Mouse (Mus musculus) heart, embryonic 15.5 days (tissue): ENCODE measurements around the gene Kcnq1. TPM values are rescaled to one million over a fixed set of nuclear protein-coding genes. Genes with fewer than 3 reads are reported as not detected.

Experiments
- ATAC-seq: fragments of 200-750 bp; cut with Nextera tagmentation; replicated peaks from 2 replicates; pipeline ENCODE4 v1.8.0; 2017; ENCODE audit warnings: low read depth, moderate TSS enrichment; ENCODE audit not compliant: insufficient number of reproducible peaks, insufficient read depth, low FRiP score
- H3K27ac ChIP-seq: fragments of 300-500 bp; sonication (generic); 2 replicates; pipeline ENCODE4 v1.5.1; 2015; ENCODE audit warnings: mild to moderate bottlenecking, inconsistent platforms
- H3K27me3 ChIP-seq: fragments of 300-500 bp; sonication (generic); 2 replicates; pipeline ENCODE4 v1.6.1; 2015; ENCODE audit warnings: inconsistent platforms
- H3K36me3 ChIP-seq: fragments of 300-500 bp; sonication (generic); 2 replicates; pipeline ENCODE4 v1.6.1; 2015; ENCODE audit warnings: mild to moderate bottlenecking, inconsistent platforms
- H3K4me1 ChIP-seq: fragments of 300-500 bp; sonication (generic); replicated peaks from 2 replicates; pipeline ENCODE4 v1.6.1; 2015; ENCODE audit warnings: inconsistent platforms
- H3K4me2 ChIP-seq: fragments of 300-500 bp; sonication (generic); 2 replicates; pipeline ENCODE4 v1.6.1; 2015; ENCODE audit warnings: inconsistent platforms, mild to moderate bottlenecking, moderate library complexity
- H3K4me3 ChIP-seq: fragments of 300-500 bp; sonication (generic); 2 replicates; pipeline ENCODE4 v1.5.1; 2015; ENCODE audit warnings: mild to moderate bottlenecking, inconsistent platforms
- H3K9ac ChIP-seq: fragments of 300-500 bp; sonication (generic); 2 replicates; pipeline ENCODE4 v1.6.1; 2015; ENCODE audit warnings: mild to moderate bottlenecking, inconsistent platforms
- H3K9me3 ChIP-seq: fragments of 300-500 bp; sonication (generic); replicated peaks from 2 replicates; pipeline ENCODE4 v1.6.1; 2016; ENCODE audit warnings: inconsistent platforms
- WGBS: fragments of 180-500 bp; shearing (Covaris S2); methylation state at CpG from one replicate; pipeline ENCODE4 v1.1.7; 2015; ENCODE audit warnings: mixed read lengths; 5-methylcytosine and 5-hydroxymethylcytosine counted together
- polyA plus RNA-seq: library from polyadenylated mRNA; unstranded; fragments of >200 nt; fragmentation: Nextera tagmentation; extraction: Ambion mirVana; gene quantifications from 2 replicates; pipeline ENCODE4 v1.2.1, GENCODE M21; 2015

Kcnq1 gene
- polyA plus RNA-seq, 1 experiment from 2014 or later, result 27.5 TPM

DNA sequence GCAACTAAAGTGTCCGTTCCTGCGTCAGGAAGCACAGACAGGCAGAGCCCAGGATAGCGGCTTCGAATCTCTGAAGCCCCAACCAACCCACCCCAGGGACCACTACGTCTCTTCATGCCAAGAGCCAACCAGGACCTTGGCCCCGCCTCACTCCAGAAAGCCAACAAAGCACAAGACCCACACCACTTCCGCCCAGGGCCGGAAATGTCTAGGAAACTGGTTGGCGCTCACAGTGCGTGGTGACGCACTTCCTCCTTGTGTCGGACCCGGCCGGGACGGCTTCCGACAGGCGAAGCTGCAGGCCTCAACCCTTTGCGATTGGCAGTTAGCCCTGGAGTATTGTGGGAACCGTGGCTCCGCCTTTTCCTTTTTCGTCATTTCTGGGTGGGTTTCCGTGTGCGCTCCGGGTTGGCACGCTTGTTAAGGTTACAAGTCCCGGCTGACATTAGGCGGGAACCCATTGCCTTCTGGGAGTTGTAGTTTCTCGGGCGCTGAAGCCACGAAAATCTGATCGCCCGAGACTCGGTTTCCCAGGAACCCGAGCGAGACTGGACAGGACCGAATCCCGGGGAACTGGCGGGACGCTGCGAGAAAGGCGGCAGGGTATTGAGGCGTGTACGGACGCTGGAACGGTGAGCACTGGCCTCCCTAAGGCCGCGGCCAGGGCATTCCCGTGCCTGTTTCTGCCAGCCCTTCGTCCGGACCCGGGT lies 37.1 kb upstream of the Kcnq1 start, which contains the start of gene Tssc4:
TSS of gene Tssc4 (plus strand) at position 368 of the 710 bp plus-strand sequence.
- Histone ChIP-seq H3K4me3 (peak within 1 kb of the TSS; percentile 86), H3K9ac (peak within 1 kb of the TSS; percentile 89), H3K4me2 (peak within 1 kb of the TSS; percentile 94), H3K4me1 (peaks cover 24% of the 10 kb centered on the region), H3K9me3 (no peaks in the 10 kb centered on the region), H3K36me3 (peaks cover 42% of the 10 kb centered on the region), H3K27me3 (no peaks in the 10 kb centered on the region), H3K27ac (peak within 1 kb of the TSS; percentile 92)
- WGBS, result under 1% methylated on average over 51 of the region's 51 CpGs
- peak; percentile 94 for ATAC-seq

DNA sequence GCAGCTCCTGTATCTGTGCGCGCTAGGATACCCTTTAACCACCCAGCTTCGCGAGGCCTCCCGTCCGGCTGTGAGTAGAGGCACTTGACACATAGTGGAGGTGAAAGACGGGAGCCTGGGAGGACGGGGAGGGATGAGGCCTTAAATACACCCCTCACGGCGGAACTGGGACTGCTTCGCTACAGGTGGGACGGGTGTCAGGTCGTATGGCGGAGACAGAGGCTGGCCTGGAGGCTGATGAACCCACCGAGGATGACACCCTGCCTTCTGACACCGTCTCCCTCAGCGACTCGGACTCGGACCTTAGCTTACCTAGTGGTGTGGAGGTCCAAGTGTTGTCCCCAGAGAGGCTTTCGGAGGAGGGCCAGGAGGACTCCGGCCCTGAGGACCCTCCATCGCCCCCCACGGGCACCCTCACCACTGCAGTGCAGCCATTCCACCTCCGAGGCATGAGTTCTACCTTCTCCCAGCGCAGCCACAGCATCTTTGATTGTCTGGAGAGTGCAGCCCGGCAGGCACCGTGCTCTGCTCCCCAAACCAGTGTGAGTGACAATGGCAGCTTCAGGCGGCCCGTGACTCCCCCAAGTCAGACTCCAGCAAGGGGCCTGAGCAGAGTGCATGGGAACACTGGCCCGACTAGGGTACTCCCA lies 36.3 kb upstream of the Kcnq1 start:
- Histone ChIP-seq H3K27ac (peak overlapping the region; percentile 92), H3K4me1 (peaks cover 24% of the 10 kb centered on the region), H3K27me3 (no peaks in the 10 kb centered on the region), H3K9ac (peak overlapping the region; percentile 89), H3K4me2 (peak overlapping the region; percentile 94), H3K4me3 (peak overlapping the region; percentile 86), H3K36me3 (peaks cover 34% of the 10 kb centered on the region), H3K9me3 (no peaks in the 10 kb centered on the region)
- ATAC-seq, result peak; percentile 2; the same call in 1 of the 2 replicates
- WGBS, result 9% methylated on average over 30 of the region's 30 CpGs

DNA sequence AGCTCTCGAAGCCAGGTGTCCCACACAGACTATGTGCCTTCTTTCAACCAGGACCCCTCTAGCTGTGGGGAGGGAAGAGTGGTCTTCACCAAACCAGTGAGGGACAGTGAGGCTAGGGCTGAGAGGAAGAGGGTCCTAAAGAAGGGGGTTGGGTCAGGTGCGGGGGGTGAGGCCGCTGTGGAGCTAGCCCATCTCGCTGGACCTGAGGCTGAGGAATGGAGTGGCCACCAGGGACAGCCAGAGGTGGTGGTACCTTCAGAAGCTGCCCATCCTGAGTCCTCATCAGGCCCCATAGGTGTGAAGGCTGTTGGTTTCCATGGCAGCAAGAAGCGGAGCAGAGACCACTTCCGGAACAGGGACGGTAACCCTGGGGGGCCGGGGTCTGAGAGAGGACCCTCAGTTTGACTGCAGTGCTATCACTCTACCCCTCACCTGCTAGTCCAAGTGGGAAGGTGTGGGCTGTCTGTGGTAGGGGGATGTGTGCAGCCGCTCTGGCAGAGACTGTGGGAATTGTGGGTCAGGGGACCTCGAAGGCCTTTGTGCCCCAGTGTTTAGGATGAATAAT lies 35.6 kb upstream of the Kcnq1 start:
- Histone ChIP-seq H3K36me3 (peaks cover 27% of the 10 kb centered on the region), H3K27ac (peak overlapping the region; percentile 92; the same call in 1 of the 2 replicates), H3K4me2 (peak overlapping the region; percentile 94), H3K9ac (peak overlapping the region; percentile 89), H3K9me3 (no peaks in the 10 kb centered on the region), H3K4me3 (peak overlapping the region; percentile 86), H3K27me3 (no peaks in the 10 kb centered on the region), H3K4me1 (peaks cover 24% of the 10 kb centered on the region)
- 92% methylated on average over 10 of the region's 10 CpGs for WGBS
- ATAC-seq, result no peak

DNA sequence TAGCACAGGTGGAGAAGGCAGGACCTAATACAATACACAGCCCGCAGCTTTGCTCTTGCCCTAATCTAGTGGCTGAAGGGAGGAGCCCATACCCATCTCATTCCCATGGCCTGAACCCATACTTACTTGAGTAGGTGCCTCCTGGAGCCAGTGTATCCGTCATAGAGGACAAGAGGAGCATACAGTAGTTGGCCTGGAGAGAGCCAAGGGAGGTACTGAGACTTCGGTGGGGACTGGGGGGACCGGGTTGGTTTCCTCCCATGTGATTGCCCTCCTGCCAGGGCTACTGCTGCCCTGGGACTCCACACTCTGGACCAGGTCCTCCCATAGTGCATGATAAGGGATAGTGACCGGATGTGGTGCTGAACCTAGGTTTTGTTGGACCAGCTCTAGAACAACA lies 33.6 kb upstream of the Kcnq1 start:
- no peaks in the 10 kb centered on the region for H3K27me3 ChIP-seq
- H3K9me3 ChIP-seq, result no peaks in the 10 kb centered on the region
- no peak overlapping the region for H3K4me2 ChIP-seq
- no peak for ATAC-seq
- H3K4me3 ChIP-seq, result no peak overlapping the region
- no peak overlapping the region for H3K9ac ChIP-seq
- H3K36me3 ChIP-seq, result peaks cover 7% of the 10 kb centered on the region
- H3K4me1 ChIP-seq, result peaks cover 24% of the 10 kb centered on the region
- WGBS, result 85% methylated on average over 5 of the region's 5 CpGs
- no peak overlapping the region for H3K27ac ChIP-seq

DNA sequence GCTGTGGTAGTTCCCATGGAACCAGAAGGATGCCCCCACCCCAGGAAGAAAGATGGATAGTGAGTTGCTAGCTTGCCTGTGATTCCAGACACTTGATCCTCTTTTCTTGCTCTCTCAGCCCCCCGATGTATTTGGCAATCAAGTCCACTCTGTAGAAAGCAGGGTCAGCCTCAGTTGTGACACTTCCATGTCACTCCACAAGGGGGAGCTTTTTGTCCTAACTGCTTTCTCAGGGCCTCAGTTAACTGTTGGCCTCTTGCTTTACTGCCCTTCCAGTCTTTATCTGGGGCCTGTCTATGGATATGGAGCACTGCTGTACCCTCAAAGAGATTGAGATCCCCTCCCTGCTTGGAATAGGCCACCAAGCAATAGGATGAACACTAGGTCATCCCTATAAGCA lies 33.1 kb upstream of the Kcnq1 start:
- no peak overlapping the region for H3K9ac ChIP-seq
- H3K27me3 ChIP-seq, result no peaks in the 10 kb centered on the region
- no peak overlapping the region for H3K4me3 ChIP-seq
- ATAC-seq, result no peak
- no peaks in the 10 kb centered on the region for H3K9me3 ChIP-seq
- H3K27ac ChIP-seq, result no peak overlapping the region
- H3K4me2 ChIP-seq, result no peak overlapping the region
- peaks cover 21% of the 10 kb centered on the region for H3K4me1 ChIP-seq
- H3K36me3 ChIP-seq, result 0 out of 2 replicates have a peak, but pooled peaks cover 3% of the 10 kb centered on the region
- 55% methylated on average over 1 of the region's 1 CpGs for WGBS

DNA sequence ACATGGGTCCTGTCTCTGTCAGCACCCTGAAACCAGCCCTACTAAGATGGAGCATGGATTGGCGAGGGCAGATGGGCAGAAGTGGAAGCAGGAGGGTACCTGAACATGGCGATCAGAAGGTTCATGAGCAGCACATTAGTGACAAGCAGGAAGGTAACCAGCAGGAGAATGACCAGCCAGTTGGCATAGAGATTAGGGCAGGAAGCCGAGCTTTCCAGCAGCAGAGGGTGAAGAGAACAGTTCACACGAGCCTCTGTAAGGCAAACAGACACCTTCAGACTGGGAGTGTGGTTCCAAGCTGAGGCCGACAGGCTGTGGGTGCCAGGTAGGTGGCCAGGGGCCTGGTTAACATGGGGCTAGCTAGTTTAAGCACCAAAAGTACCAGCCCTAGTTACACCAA lies 30.8 kb upstream of the Kcnq1 start:
- H3K4me2 ChIP-seq, result no peak overlapping the region
- H3K9ac ChIP-seq, result no peak overlapping the region
- ATAC-seq, result no peak
- H3K4me1 ChIP-seq, result peaks cover 7% of the 10 kb centered on the region
- WGBS, result 75% methylated on average over 5 of the region's 5 CpGs
- no peak overlapping the region for H3K4me3 ChIP-seq
- H3K9me3 ChIP-seq, result no peaks in the 10 kb centered on the region
- H3K27me3 ChIP-seq, result no peaks in the 10 kb centered on the region
- no peak overlapping the region for H3K27ac ChIP-seq
- 0 out of 2 replicates have a peak, but pooled peaks cover 3% of the 10 kb centered on the region for H3K36me3 ChIP-seq

DNA sequence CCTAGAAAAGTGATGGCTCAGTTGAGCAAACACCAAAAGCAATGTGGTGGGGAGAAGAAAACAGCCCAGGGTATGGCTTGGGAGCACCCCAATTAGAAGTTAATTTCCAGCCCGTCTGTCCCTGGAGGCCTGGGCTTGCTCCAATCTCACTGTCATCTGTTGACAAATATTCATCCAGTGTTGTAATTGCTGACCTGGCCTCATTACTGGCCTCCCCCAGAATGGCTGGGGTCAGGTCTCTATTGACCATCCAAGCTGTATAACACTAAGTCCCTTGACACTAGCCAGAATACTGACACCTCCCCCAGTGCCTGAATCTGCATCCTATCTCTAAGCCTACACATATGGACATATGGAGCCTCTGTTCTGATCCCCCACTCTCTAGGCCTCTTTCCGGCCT lies 28.8 kb upstream of the Kcnq1 start:
- H3K4me1 ChIP-seq, result no peaks in the 10 kb centered on the region
- H3K9ac ChIP-seq, result no peak overlapping the region
- no peak overlapping the region for H3K4me2 ChIP-seq
- H3K9me3 ChIP-seq, result no peaks in the 10 kb centered on the region
- no peaks in the 10 kb centered on the region for H3K36me3 ChIP-seq
- no peak overlapping the region for H3K27ac ChIP-seq
- H3K4me3 ChIP-seq, result no peak overlapping the region
- 70% methylated on average over 2 of the region's 2 CpGs for WGBS
- no peaks in the 10 kb centered on the region for H3K27me3 ChIP-seq
- ATAC-seq, result no peak

DNA sequence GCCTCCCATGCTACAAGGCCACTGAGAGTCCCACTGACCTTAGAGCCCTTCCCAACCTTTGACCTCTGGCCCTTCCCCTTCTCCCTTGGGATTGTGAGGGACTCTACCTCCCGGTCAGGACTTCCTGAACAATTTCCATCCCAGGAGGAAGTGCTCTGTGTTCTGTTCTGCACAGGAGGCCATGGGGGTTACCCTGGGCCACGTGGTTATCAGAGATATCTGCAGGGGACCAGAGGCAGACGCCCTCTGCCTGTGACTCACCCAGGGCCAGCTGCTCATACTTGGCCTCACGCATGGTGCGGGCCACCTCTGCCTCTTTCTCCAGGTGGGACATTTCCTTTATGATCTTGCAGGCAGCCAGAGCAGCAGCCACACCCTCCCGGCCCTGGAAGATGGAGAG lies 24.1 kb upstream of the Kcnq1 start:
- Histone ChIP-seq H3K36me3 (no peaks in the 10 kb centered on the region), H3K27ac (no peak overlapping the region), H3K9ac (no peak overlapping the region), H3K27me3 (no peaks in the 10 kb centered on the region), H3K4me3 (no peak overlapping the region), H3K4me2 (no peak overlapping the region), H3K9me3 (no peaks in the 10 kb centered on the region), H3K4me1 (peaks cover 7% of the 10 kb centered on the region)
- WGBS, result 63% methylated on average over 6 of the region's 6 CpGs
- no peak for ATAC-seq

DNA sequence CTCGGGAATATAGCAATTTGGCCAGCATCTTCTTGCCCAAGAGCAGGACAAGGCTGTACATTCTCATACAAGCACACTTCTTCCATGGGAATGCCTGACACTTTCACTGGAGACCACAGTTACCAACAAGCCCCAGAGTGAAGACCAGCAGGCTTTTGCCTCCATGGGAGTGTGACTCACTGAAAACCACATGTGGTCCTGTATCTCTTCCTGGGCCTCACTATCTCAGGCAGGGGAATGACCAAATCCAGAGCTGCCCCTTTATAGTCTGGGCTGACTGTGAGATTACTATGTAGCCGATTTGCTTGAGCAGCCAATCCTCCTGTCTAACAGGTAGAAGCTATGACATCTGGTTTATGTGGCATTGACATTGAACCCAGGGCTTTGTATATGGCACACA lies 22.5 kb upstream of the Kcnq1 start:
- Histone ChIP-seq H3K9ac (no peak overlapping the region), H3K4me3 (no peak overlapping the region), H3K4me1 (peaks cover 14% of the 10 kb centered on the region), H3K4me2 (no peak overlapping the region), H3K27me3 (no peaks in the 10 kb centered on the region), H3K27ac (no peak overlapping the region), H3K9me3 (no peaks in the 10 kb centered on the region), H3K36me3 (no peaks in the 10 kb centered on the region)
- ATAC-seq, result no peak
- WGBS, result 54% methylated on average over 2 of the region's 2 CpGs

DNA sequence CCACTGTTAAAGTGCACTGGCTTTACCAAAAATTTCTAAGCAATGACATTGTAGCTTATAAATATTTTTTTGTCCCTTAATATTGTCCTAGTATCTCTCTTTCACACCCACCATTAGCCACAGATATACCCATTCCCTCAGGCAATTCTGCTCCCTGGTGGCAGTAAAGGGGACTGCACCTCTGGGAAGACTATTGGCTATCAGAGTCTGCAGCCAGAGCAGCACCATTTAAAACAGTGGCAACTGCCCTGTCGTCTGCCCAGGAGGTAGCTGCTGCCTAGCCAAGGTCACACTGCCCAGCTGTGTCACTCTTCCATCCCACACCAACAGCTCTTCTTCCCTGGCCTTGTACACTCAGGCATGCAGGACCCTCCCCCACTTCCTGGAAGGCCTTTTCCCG lies 19.8 kb upstream of the Kcnq1 start:
- peak overlapping the region; percentile 50; the same call in 1 of the 2 replicates for H3K9ac ChIP-seq
- H3K9me3 ChIP-seq, result no peaks in the 10 kb centered on the region
- peaks cover 7% of the 10 kb centered on the region for H3K27me3 ChIP-seq
- peak overlapping the region; percentile 69 for H3K27ac ChIP-seq
- no peaks in the 10 kb centered on the region for H3K36me3 ChIP-seq
- peaks cover 14% of the 10 kb centered on the region for H3K4me1 ChIP-seq
- ATAC-seq, result no peak
- 42% methylated on average over 2 of the region's 2 CpGs for WGBS
- H3K4me3 ChIP-seq, result peak overlapping the region; percentile 21
- H3K4me2 ChIP-seq, result peak overlapping the region; percentile 39; the same call in 1 of the 2 replicates

DNA sequence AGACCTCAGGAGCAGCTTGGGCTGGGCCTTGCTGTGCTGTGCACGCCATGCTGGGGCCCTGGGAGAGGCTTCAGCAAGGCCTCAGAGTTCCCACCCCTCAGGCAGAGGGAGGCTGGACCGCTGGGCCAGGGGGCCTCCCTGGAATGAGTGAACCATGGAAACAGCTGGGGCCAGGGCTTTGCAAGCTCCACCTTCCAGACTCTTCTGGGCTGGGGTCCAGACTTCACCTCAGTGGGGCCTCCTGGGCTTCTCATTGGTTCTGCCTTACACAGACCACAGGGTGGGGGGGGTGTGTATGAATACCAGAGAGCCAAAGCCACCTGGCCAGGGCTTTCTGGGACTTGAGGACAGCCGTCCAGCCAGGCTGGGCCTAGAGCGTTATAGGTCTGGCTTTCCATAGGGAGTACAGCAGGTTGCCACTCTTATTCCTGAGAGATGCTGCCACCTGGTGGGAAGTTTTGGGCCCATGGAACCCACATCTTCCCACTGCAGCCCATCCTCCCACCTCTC lies 19.0 kb upstream of the Kcnq1 start:
- WGBS, result 22% methylated on average over 4 of the region's 4 CpGs
- Histone ChIP-seq H3K27ac (peak overlapping the region; percentile 69), H3K4me1 (peaks cover 14% of the 10 kb centered on the region), H3K9ac (peak overlapping the region; percentile 50), H3K9me3 (no peaks in the 10 kb centered on the region), H3K36me3 (no peaks in the 10 kb centered on the region), H3K4me2 (peak overlapping the region; percentile 39; the same call in 1 of the 2 replicates), H3K27me3 (peaks cover 10% of the 10 kb centered on the region), H3K4me3 (peak overlapping the region; percentile 21)
- ATAC-seq, result peak; percentile 78
